Mouse (Mus musculus) frontal cortex, postnatal 14 days (tissue): Measurements from ENCODE around the gene Fbxw4.

ENCODE experiments used
- DNase-seq, 2 experiments: peaks; one replicate each; pipeline ENCODE4 v3.0.0; 2022; ENCODE audit warnings: low spot score in 2 of 2

The Fbxw4 gene

GRCm38 (mm10) chr19:45659738-45660502 is at the start of gene Fbxw4:
TSS of gene Fbxw4 (minus strand) at chr19:45660312.
- DNase-seq: peak; percentile 20 to 66

DNA sequence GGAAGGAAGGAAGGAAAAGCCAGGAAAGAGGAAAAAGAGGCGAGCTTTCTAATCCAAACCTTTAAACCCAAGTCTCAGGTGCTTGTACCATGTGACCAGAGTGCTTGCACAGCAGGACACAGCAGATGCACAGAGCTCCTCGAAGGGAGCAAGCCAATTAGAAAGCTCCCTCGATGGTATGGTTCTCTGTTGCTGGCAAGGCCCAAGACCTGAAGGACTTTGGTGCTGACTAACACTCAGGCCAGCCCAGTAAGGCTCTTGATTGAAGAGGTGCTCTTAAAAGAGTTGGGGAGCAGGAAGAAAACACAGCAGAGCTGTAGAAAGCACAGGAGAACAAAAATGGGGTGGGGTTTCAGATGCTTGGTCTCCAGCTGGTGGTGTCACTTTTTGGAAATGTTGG is 48.6 kb upstream of the Fbxw4 start:
- DNase-seq: no peak

DNA sequence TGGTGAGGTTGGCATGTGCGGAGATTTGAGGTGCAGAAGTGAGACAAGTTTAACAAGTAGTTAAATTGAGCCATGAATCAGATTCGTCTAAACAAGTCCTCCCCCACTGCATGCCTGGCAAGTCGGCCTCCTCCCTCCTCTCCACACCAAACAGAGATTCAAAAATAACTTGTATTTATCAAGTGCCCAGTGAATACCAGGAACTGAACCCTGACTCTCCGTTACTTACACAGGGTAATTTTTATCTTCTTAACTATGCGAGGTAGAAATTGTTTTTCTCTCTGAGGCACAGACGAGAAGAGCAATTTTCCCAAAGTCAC is 36.1 kb upstream of the Fbxw4 start:
- DNase-seq: no peak

DNA sequence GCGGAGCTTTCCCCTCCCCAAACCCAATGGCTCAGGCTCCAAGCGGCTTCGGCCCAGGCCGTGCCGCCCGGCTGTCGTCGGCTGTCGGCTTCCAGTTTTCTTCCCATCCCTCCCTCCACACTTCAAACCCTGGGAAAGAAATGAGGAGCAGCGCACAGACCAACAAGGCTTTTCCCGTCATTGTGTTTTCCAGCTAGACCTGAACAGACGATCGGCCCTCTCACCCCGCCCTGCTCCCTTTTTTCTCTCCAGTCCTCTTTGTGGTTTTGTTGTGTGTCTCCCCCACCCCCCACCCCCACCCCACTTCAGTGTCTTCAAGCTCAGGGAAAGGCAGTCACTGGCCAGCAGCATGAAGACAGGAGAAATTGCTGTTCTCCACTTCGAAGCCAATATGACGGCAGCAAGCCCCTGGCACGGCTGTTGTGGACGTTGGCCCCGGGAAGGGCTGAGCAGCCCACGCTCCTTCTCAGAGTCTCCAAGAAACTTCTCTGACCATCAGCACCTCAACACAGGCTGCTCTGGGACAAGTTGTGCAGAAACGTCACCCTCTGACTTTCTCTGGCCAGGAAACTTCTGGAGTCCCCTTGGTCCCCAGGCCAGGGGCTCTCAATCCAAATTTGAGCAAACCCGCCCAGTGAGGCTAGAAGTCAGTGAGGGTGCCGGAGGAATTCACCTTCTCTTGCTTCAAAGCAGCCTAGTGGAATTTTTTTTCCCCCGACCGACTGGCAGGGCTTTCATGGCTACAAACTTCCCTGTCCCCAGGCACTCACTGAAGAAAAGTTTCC is 35.6 kb upstream of the Fbxw4 start:
- no peak for DNase-seq

- no peak for DNase-seq
Measured at GRCm38 (mm10) chr19:45694056-45694455, 33.9 kb upstream of the Fbxw4 start.

GRCm38 (mm10) chr19:45692211-45692610 is 32.1 kb upstream of the Fbxw4 start:
- DNase-seq: peak in 1 of 2 experiments; percentile 9

DNA sequence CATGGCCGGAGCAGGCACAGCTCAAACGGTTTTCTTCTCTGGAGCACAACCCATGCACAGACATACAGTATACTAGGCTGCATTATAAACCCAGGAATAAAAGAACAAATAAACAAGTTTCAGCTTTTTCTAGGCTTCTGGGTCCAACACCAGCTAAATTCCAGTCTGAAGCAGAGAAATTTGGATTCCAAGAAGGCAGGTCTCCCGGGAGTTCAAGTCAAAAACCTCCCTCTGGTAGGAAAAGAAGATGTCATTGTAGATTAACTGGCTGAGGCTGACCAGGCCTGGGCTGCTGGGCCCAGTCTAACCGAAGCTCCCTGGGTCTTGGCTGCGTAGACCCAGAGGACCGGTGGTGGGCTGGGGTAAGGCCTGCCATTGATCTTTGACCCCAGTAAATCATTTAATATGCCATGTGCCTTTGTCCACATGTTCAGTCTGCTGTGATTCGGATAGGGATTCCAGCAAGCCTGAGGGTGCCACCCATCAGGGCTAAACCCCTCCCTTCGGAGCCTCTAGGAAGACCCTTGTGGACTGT is 31.0 kb upstream of the Fbxw4 start:
- no peak for DNase-seq

DNA sequence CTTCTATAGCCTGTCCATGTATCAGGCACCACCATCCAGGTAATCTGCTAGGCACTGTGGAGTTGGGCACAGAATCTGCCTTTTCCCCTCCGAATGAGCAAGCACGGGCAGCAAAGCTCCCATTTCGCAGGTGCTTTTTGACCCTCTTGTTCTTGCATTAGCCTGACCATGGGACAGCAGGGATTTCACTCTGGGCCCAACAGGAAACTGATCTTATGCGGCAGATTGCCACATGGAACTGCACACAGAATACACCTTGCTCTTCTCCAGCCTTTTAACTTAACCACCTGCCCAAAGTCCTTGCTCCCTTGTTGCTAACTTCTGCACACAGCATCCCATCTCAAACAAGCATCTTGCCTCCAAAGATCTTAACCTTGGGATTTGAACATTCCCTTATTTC is 26.9 kb upstream of the Fbxw4 start:
- no peak for DNase-seq

DNA sequence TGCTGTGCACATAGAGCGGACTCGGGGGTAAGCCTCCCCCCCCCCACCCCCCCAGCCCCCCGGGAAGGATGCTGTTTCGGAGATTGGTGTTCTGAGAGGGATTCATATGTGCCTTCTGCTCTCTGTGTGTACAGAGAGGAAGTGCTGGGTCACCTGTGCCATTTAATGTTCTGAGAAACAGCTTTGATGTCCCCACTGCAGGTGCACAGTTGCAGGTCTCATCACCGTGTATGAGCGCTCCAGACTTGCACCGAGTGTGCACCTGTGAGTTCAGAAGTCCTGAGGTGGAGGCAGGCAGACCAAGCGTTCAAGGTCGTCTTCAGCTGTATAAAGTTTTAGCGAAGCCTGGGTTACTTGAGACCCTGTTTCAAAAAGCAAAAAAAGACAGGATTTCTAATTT is 23.6 kb upstream of the Fbxw4 start:
- no peak for DNase-seq

DNA sequence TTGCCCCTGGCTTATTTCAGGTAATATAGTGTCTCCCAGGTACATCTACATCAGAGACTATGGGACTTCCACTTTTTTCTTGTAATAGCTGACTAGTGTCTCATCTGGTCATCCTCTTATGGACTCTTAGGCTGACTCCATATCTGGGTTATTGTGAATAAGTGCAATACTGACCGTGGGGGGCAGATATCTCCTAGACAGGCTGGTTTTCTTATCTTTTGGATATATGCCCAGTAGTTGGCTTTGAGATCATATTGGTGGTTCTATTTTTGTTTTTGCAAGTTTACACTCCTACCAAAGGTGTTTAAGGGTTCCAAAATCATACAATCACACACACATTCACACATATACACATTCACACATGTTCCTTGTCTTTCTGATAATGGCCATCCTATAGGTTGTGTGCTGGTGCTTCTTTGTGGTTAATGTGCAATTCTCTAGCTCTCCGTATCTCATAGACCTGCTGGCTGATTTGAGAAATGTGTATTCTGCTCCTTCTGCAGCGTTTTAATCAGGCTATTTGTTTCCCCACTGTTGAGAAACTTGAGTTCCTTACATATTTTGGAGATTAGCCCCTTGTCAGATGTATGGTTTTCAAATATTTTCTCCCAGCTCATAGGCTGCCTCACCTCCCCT is 20.5 kb upstream of the Fbxw4 start:
- no peak for DNase-seq

GRCm38 (mm10) chr19:45676723-45677269 is 16.7 kb upstream of the Fbxw4 start:
- DNase-seq: no peak

- no peak for DNase-seq
Measured at GRCm38 (mm10) chr19:45675720-45676581, 15.8 kb upstream of the Fbxw4 start.

DNA sequence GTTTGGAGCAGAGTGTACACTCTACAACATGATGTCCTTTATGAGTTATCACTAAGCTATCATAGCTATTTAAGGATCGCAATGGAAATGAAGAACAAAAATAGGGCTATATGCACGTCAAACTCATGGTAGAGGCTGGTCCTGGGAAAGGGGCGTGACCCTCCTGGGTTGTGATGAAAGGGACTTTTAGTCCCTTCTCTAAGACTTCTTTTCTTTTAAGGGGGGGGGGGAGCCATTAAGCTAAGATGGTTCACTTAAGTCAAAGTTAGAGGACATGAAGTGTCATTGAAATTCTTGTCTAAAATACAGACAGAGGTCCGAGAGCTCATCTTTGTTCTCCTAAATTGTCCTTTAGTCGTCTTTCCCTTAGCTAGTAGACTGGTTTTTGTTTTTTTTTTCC is 15.1 kb upstream of the Fbxw4 start:
- DNase-seq: no peak

GRCm38 (mm10) chr19:45672971-45673370 is 12.9 kb upstream of the Fbxw4 start:
- no peak for DNase-seq

DNA sequence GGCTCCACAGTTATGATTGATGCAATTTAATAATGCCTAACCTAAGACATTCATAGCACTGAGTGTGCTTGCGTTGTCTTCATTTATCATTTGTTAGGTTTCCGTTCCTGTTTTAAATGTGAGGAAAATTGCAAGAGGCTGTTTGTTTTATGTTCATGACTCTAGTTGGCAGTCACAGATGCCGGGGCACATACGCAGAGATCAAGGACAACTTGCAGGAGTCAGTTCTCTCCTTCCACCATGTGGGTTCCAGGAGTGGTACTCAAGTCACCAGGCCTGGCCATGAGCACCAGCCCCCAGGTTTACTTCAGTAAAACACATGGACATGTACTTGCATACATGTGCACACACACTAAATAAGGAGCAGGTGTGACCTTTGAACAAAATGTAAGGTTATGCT is 8.9 kb upstream of the Fbxw4 start:
- DNase-seq: no peak

DNA sequence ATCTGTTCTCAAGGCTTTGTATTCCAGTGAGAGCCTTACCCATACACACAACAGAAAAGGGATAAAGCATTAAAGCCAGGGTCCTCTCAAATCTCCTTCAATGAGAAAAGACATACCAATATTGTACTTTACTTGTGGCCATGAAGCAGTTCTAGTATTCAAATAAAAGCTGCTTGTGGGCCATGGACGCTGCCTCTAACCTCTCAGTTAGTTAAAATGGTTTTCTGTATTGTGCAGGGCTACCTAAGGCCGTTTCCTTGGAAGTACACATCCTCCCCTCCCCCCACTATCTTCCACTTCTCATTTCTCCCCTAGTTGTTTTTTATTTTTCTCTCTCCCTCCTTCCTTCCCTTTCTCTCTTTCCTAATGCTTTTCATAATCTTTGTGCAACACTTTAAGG is 3.7 kb upstream of the Fbxw4 start:
- DNase-seq: no peak

- peak in 1 of 2 experiments; percentile 34 for DNase-seq
Measured at GRCm38 (mm10) chr19:45660503-45660790, 335 bp upstream of the Fbxw4 start.

- no peak for DNase-seq
Measured at GRCm38 (mm10) chr19:45659301-45659737, 793 bp downstream of the Fbxw4 start.

DNA sequence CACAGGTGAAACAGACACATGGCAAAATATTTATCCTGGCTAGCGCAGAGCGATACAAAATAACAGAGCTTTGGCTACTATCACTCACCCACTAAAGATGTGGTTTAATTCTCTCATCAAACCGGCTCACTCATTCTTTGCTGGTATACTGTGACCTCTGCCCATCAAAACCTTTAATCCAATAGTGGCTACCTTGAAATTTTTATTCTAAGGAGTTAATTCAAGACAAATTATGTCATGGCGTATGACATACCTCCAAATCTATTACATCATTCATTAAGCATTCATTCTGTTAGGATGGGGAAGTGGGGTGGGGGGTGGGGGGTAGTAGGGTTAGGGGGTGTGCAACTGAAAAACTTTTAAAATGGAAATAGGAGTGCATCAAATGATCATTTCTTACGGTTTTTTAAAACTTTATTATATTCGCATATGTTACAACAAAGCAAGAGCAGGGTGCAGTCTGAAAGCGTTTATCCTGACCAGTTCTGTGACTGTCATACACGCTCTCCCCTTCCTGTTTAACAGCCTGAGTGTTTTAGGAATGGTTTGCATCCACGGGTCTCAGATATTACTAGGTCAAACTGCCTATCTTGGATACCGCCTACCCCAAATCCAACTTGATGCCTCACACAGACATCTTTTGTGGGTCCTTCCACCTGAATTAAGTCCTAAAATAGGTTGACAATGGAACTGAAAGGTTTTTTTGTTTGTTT is 1.4 kb downstream of the Fbxw4 start:
- no peak for DNase-seq

DNA sequence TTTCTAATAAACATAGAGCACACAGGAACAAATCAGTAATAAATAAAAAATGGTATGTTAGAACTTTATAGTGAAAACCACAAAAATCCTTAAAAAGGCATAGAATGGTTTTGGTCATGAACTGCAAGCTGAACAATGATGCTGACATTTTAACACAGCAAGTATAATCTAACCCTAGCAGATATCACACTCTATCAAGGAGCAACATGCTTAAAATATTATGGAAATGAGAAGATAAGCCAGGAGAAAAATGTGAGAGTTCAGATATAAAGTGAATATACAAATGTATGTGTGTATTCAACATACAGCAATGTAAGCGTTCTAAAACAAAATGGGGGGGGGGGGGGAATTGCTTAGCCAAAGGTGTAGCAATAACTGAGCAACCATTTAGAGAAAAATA is 2.3 kb downstream of the Fbxw4 start:
- DNase-seq: no peak
